Mouse (Mus musculus) stomach, postnatal 0 days (tissue): ENCODE measurements around the gene Eif4g3. TPM values are rescaled to one million over a fixed set of nuclear protein-coding genes. Genes with fewer than 3 reads are reported as not detected.
A peak's percentile ranks its signal among the peaks of the same experiment; 100 is the strongest.

Source experiments
- ATAC-seq: fragments of 200-750 bp; cut with Nextera tagmentation; 2 replicates; pipeline ENCODE4 v1.8.0; 2017; ENCODE audit not compliant: low FRiP score, low TSS enrichment
- DNase-seq: peaks from one replicate; pipeline ENCODE4 v3.0.0-alpha.2; 2016; ENCODE audit warnings: low spot score
- H3K27ac ChIP-seq: fragments of 300-500 bp; sonication (generic); replicated peaks from 2 replicates; pipeline ENCODE4 v1.5.1; 2014; ENCODE audit warnings: mild to moderate bottlenecking, control low read depth
- H3K27me3 ChIP-seq: fragments of 300-500 bp; sonication (generic); 2 replicates; pipeline ENCODE4 v1.6.1; 2014; ENCODE audit warnings: low read length; ENCODE audit not compliant: control insufficient read depth, insufficient read depth
- H3K36me3 ChIP-seq: fragments of 300-500 bp; sonication (generic); 2 replicates; pipeline ENCODE4 v1.6.1; 2014; ENCODE audit warnings: low read length, mixed read lengths; ENCODE audit not compliant: control insufficient read depth, insufficient read depth
- H3K4me1 ChIP-seq: fragments of 300-500 bp; sonication (generic); replicated peaks from 2 replicates; pipeline ENCODE4 v1.6.1; 2014; ENCODE audit warnings: antibody characterized with exemption; ENCODE audit not compliant: control insufficient read depth, insufficient read depth
- H3K4me2 ChIP-seq: fragments of 300-500 bp; sonication (generic); replicated peaks from 2 replicates; pipeline ENCODE4 v1.6.1; 2014; ENCODE audit warnings: low read depth, mild to moderate bottlenecking, control low read depth, moderate library complexity
- H3K4me3 ChIP-seq: fragments of 300-500 bp; sonication (generic); 2 replicates; pipeline ENCODE4 v1.5.1; 2014; ENCODE audit warnings: low read depth, low read length, control low read depth
- H3K9ac ChIP-seq: fragments of 300-500 bp; sonication (generic); 2 replicates; pipeline ENCODE4 v1.6.1; 2014; ENCODE audit warnings: mild to moderate bottlenecking, low read length, control low read depth, mixed read lengths
- H3K9me3 ChIP-seq: fragments of 300-500 bp; sonication (generic); 2 replicates; pipeline ENCODE4 v1.6.1; 2016; ENCODE audit warnings: low read length; ENCODE audit not compliant: control insufficient read depth
- CTCF ChIP-seq: IDR thresholded peaks from 2 replicates; pipeline ENCODE4 v1.5.1; 2016; ENCODE audit warnings: antibody characterized with exemption, low read depth, mild to moderate bottlenecking, moderate library complexity
- EP300 ChIP-seq: optimal IDR thresholded peaks from 2 replicates; pipeline ENCODE3; 2016; ENCODE audit warnings: antibody characterized with exemption
- WGBS: fragments of 180-500 bp; shearing (Covaris S2); extraction: QIAGEN DNeasy Blood & Tissue Kit; methylation state at CpG from one replicate; pipeline ENCODE4 v1.1.7; 2014; 5-methylcytosine and 5-hydroxymethylcytosine counted together
- polyA plus RNA-seq: library from polyadenylated mRNA; unstranded; fragments of >200 nt; fragmentation: Nextera tagmentation; extraction: Ambion mirVana; gene quantifications from 2 replicates; pipeline ENCODE4 v1.2.1, GENCODE M21; 2015

Eif4g3 gene
- polyA plus RNA-seq, 1 experiment from 2014 or later, result 11.4 TPM

DNA sequence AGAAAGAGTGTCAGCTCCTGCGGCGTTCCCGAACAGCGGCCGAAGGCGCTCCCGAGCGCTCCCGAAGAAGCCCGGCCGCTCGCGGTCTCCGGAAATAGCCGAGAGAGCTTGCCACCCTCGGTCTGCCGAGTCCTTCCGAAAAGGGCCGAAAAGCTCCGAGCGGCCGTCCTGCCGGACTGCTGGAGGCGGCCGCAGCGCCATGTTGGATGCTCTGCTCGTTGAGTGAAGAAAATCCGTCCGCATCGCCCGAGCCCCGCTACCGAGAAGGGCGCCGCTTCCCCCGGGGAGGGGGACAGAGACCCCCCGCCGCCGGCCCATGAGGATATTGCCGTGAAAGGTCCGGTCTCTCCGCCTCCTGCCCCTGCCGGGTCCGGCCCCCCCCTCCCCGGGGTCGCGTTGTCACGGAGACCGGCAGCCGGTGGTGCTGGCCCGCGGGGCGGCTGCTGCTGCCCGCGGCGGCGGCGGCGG is 503 bp downstream of the Eif4g3 start:
- ATAC-seq (peak; percentile 95), DNase-seq (peak; percentile 99)
- peak overlapping the region; percentile 96 for H3K4me3 ChIP-seq
- H3K9ac ChIP-seq, result peak overlapping the region; percentile 97
- peak overlapping the region; percentile 93 for H3K4me2 ChIP-seq
- H3K27ac ChIP-seq, result peak overlapping the region; percentile 96
- H3K4me1 ChIP-seq, result 0 out of 2 replicates have a peak, but pooled peaks cover 2% of the 10 kb centered on the region
- no peaks in the 10 kb centered on the region for H3K9me3 ChIP-seq
- H3K27me3 ChIP-seq, result no peaks in the 10 kb centered on the region
- no peak for TF ChIP-seq CTCF
- no peak for TF ChIP-seq EP300
- WGBS, result under 1% methylated on average over 38 of the region's 59 CpGs
- no peaks in the 10 kb centered on the region for H3K36me3 ChIP-seq

DNA sequence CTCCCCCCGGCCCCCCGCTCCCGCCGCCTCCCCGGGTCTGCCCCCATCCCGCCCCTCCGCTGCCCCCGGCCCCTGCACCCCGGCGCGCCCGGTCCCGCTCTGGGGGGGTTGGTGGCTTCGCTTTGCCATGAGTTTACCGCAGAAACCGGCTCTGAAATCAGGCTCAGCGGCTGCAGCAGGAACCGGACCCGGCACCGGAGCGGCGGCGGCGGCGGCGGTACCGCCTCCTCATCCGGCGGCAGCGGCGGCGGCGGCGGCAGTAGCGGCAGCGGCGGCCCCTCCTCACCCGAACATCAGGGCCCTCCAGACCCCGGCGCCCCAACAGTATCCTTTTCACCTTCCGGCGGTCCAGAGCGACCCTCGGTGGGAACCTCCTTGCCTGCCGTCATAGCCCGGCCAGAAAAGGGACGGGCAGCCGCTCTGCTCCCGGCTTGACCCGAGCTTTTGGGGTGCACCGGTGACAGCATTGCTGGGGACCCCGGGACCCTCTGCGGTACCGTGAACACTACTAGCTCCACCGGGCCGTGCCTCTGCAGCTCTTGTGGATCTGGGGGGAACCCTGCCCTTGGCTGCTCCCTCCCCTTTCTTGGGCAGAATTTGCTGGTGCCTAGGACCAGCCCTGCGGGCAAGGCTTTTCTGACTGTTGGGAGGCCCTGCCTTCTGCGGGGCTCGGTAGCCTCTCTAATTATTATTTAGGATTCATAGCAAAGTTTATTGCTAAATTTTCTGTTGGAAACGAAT is 1.2 kb downstream of the Eif4g3 start:
- peak overlapping the region; percentile 96 for H3K4me3 ChIP-seq
- H3K9me3 ChIP-seq, result no peaks in the 10 kb centered on the region
- WGBS, result under 1% methylated on average over 20 of the region's 60 CpGs
- H3K36me3 ChIP-seq, result no peaks in the 10 kb centered on the region
- TF ChIP-seq CTCF, result no peak
- TF ChIP-seq EP300, result no peak
- H3K27ac ChIP-seq, result peak overlapping the region; percentile 96
- peak overlapping the region; percentile 97 for H3K9ac ChIP-seq
- H3K4me1 ChIP-seq, result 0 out of 2 replicates have a peak, but pooled peaks cover 2% of the 10 kb centered on the region
- H3K27me3 ChIP-seq, result no peaks in the 10 kb centered on the region
- ATAC-seq (peak; percentile 56), DNase-seq (peak; percentile 60)
- peak overlapping the region; percentile 93 for H3K4me2 ChIP-seq

DNA sequence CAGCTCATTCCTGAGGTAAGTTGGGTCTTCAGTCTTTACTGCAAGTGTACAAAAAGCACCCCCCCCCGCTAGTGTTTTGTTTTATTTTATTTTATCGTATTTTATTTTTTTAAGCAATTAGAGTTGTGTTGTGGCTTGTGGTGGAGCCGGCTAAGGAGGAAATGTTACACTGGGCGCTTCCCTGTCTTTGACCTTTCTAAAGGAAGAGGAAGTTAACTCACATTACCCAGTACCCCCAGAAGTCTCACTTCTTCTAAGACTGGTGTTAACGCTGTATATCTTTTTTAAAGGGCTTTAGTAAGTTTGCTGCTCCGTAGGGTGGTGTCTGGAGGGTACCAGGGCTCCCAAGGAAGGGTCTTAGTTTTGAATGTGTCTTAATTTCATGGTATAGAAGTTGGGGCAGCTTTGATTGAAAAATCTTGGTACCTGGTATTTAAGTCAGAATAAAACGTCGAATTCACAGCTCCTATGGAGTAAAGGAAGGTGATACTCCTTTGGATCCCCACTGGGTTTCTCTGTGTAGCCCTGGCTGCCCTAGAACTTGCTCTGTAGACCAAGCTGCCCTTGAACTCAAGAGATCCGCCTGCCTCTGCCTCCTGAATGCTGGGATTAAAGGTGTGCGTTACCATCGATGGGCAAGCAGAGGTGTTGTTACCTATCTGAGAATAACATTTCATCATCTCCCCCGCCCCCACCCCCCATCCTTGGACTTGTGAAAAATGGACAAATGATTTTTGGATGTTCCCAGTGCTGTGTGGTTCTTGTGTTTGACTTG is 1.9 kb downstream of the Eif4g3 start:
- WGBS, result 37% methylated on average over 12 of the region's 12 CpGs
- TF ChIP-seq EP300 (no peak), CTCF (no peak)
- DNase-seq, result no peak

DNA sequence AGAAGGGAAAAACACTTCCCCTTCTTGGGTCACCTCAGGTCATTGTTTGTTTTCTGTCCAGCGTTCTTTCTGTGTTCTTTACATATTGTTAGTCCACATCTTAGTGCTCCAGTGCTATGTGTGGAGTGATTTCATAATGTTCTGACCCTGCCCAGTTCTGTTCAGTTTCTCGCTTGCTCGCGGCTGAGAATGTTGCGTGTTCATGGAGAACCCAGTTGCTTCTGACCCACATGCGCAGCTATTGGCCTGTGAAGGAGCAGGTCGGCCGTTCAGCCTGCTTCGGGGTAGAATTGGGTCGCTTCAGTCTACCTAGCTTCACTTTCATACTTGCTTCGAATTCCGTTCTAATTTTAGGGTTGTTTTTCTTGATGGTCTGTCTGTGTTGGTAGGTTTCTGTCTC is 2.6 kb downstream of the Eif4g3 start:
- Histone ChIP-seq H3K27me3 (no peaks in the 10 kb centered on the region), H3K27ac (no peak overlapping the region), H3K9me3 (no peaks in the 10 kb centered on the region), H3K4me2 (peak overlapping the region; percentile 93), H3K9ac (no peak overlapping the region), H3K36me3 (no peaks in the 10 kb centered on the region), H3K4me3 (no peak overlapping the region), H3K4me1 (0 out of 2 replicates have a peak, but pooled peaks cover 2% of the 10 kb centered on the region)
- TF ChIP-seq EP300 (no peak), CTCF (no peak)
- DNase-seq (no peak), ATAC-seq (no peak)
- WGBS, result 56% methylated on average over 12 of the region's 12 CpGs

More for the DNA sequence above, 1.9 kb downstream of the Eif4g3 start:
- Histone ChIP-seq H3K9me3 (no peaks in the 10 kb centered on the region), H3K4me2 (peak overlapping the region; percentile 93), H3K27me3 (no peaks in the 10 kb centered on the region), H3K9ac (peak overlapping the region; percentile 97), H3K36me3 (no peaks in the 10 kb centered on the region), H3K4me1 (0 out of 2 replicates have a peak, but pooled peaks cover 2% of the 10 kb centered on the region), H3K4me3 (peak overlapping the region; percentile 96), H3K27ac (peak overlapping the region; percentile 96)
- no peak for ATAC-seq

DNA sequence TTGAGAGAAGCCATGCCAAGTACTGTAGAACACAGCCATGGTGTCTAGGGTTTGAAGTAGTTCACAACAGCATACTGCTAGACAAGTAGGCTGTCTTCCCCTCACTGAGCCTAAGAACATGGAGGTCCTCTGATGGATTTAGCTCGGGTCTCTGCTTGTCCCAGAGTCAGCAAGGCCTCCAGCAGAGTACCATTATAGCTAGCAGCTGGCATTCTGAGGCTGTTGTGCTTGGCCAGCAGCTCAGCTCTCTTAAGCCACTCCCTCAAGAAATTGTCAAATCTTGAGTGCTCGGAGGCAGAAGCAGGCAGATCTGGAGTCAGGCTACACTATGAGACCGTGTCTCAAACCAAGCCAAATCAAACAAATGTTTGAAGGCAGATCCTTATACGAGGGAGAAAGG is 5.4 kb downstream of the Eif4g3 start:
- Histone ChIP-seq H3K4me3 (no peak overlapping the region), H3K9me3 (no peaks in the 10 kb centered on the region), H3K9ac (no peak overlapping the region), H3K4me2 (no peak overlapping the region), H3K4me1 (no peaks in the 10 kb centered on the region), H3K36me3 (no peaks in the 10 kb centered on the region), H3K27me3 (no peaks in the 10 kb centered on the region), H3K27ac (no peak overlapping the region)
- DNase-seq, result no peak
- WGBS, result 68% methylated on average over 4 of the region's 4 CpGs
- no peak for TF ChIP-seq CTCF
- no peak for TF ChIP-seq EP300
- no peak for ATAC-seq
